ENCODE assay signal across 9 mouse cellular contexts in the genomic region with DNA sequence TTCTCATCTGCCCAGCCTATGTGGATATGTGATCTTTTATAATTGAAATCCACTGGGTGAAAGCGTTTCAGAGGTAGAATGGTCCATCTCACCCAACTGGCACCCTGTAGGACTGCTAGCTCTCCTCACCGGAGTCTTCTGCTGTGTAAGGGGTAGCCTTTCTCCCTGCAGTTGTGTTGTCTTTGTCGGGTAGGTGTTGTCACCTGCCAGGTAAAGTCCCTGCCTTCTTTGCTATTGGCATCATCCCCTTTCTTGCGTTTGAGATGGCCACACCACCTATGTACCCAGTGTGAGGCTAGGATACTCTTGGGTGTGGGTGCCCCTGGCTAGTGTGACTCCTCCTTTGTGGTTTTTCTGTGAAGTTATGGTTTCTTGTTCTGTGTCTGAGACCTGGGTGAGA. TPM values are rescaled to one million over a fixed set of nuclear protein-coding genes. Genes with fewer than 3 reads are reported as not detected.
DNase-seq lines count a peak whose midpoint lies in the region; ATAC-seq and TF ChIP-seq lines count a peak whose summit lies in the region.
"Had no signal": no experiment of that assay in that cellular context is flagged by ENCODE, and none has a peak within 500 bp of the region (broad histone marks: within the 10 kb centered on the region; RNA-seq: fewer than 3 reads in every experiment).

No protein-coding gene starts in this region.

- no peak overlapping the region for H3K27ac ChIP-seq in heart, embryonic 13.5 days (replicated peaks)
- H3K27ac ChIP-seq in bone marrow, adult 2 months (ENCODE audit: control insufficient read depth, insufficient read depth, low read depth, low read length, poor library complexity), result no peak overlapping the region; the same call in 1 of the 2 replicates
- no peak overlapping the region for H3K27ac ChIP-seq in hindbrain, embryonic 11.5 days (ENCODE audit: low read depth, low read length)
- no peak overlapping the region for H3K27ac ChIP-seq in midbrain, embryonic 11.5 days (ENCODE audit: low read depth, low read length)

- no peak for TF ChIP-seq CTCF in bone marrow, adult 2 months (IDR thresholded peaks at IDR 0.05; ENCODE audit: control insufficient read depth, insufficient read depth, low read length)

- no peaks in the 10 kb centered on the region for H3K27me3 ChIP-seq in heart, embryonic 13.5 days (replicated peaks)
- H3K27me3 ChIP-seq in hindbrain, embryonic 11.5 days (ENCODE audit: control insufficient read depth, insufficient read depth, low read length), result no peaks in the 10 kb centered on the region
- H3K27me3 ChIP-seq in midbrain, embryonic 11.5 days (ENCODE audit: control insufficient read depth, insufficient read depth, low read length), result no peaks in the 10 kb centered on the region

- peak overlapping the region; percentile 88 for H3K4me2 ChIP-seq in heart, embryonic 13.5 days
- H3K4me2 ChIP-seq in hindbrain, embryonic 11.5 days (replicated peaks; ENCODE audit: low read depth, low read length), result peak overlapping the region; percentile 69
- peak overlapping the region; percentile 91 for H3K4me2 ChIP-seq in midbrain, embryonic 11.5 days

- DNase-seq in heart, adult 18-20 months, result no peak
- DNase-seq in hindbrain, embryonic 11.5 days (ENCODE audit: low spot score), result no peak
- DNase-seq in midbrain, embryonic 11.5 days (ENCODE audit: low spot score, missing footprints), result no peak
- no peak for DNase-seq in cerebellum, postnatal 4 days (ENCODE audit: low spot score in 2 of 2)
- DNase-seq in ovary, postnatal 10 days (ENCODE audit: low spot score), result no peak
- no peak for DNase-seq in frontal cortex, postnatal 36 days (ENCODE audit: low spot score in 2 of 2)
- DNase-seq: right cerebral cortex, adult 18-20 months had no signal

- H3K9ac ChIP-seq in heart, embryonic 13.5 days, result peak overlapping the region; percentile 100
- H3K9ac ChIP-seq in hindbrain, embryonic 11.5 days (ENCODE audit: low read depth, low read length), result peak overlapping the region; percentile 89
- peak overlapping the region; percentile 99 for H3K9ac ChIP-seq in midbrain, embryonic 11.5 days (ENCODE audit: low read length)

- WGBS in heart, embryonic 13.5 days, result 56% methylated on average over 4 of the region's 4 CpGs
- WGBS in bone marrow, adult 2 months, result 54% methylated on average over 4 of the region's 4 CpGs
- WGBS in hindbrain, embryonic 11.5 days, result 77% methylated on average over 4 of the region's 4 CpGs
- 74% methylated on average over 4 of the region's 4 CpGs for WGBS in midbrain, embryonic 11.5 days

- H3K4me3 ChIP-seq in heart, embryonic 13.5 days, result peak overlapping the region; percentile 99
- peak overlapping the region; percentile 94 for H3K4me3 ChIP-seq in bone marrow, adult 2 months (replicated peaks; ENCODE audit: control insufficient read depth, low read depth, low read length)
- H3K4me3 ChIP-seq in hindbrain, embryonic 11.5 days (ENCODE audit: low read depth, low read length), result peak overlapping the region; percentile 81
- H3K4me3 ChIP-seq in midbrain, embryonic 11.5 days (ENCODE audit: low read depth, low read length), result peak overlapping the region; percentile 99

- H3K9me3 ChIP-seq in heart, embryonic 13.5 days, result no peaks in the 10 kb centered on the region
- H3K9me3 ChIP-seq in hindbrain, embryonic 11.5 days (ENCODE audit: control insufficient read depth, low read length), result no peaks in the 10 kb centered on the region
- no peaks in the 10 kb centered on the region for H3K9me3 ChIP-seq in midbrain, embryonic 11.5 days (ENCODE audit: control insufficient read depth, low read length)

- no peak for ATAC-seq in heart, embryonic 13.5 days (ENCODE audit: extremely low read depth, insufficient number of reproducible peaks, low FRiP score, low TSS enrichment)
- ATAC-seq in hindbrain, embryonic 11.5 days (ENCODE audit: low FRiP score), result no peak
- ATAC-seq in midbrain, embryonic 11.5 days (ENCODE audit: low FRiP score), result no peak

- TF ChIP-seq POLR2A in bone marrow, adult 2 months (IDR thresholded peaks at IDR 0.05; ENCODE audit: borderline replicate concordance, control insufficient read depth, low read depth, low read length), result no peak

- peaks cover 45% of the 10 kb centered on the region for H3K36me3 ChIP-seq in heart, embryonic 13.5 days
- no peaks in the 10 kb centered on the region for H3K36me3 ChIP-seq in hindbrain, embryonic 11.5 days (ENCODE audit: control insufficient read depth, insufficient read depth, low read length)
- peaks cover 13% of the 10 kb centered on the region for H3K36me3 ChIP-seq in midbrain, embryonic 11.5 days (ENCODE audit: control insufficient read depth, insufficient read depth, low read length)

- peaks cover 45% of the 10 kb centered on the region for H3K4me1 ChIP-seq in heart, embryonic 13.5 days
- H3K4me1 ChIP-seq in bone marrow, adult 2 months (ENCODE audit: control insufficient read depth, insufficient read depth, low read length), result peaks cover 5% of the 10 kb centered on the region
- peaks cover 10% of the 10 kb centered on the region; the same call in 1 of the 2 replicates for H3K4me1 ChIP-seq in hindbrain, embryonic 11.5 days (replicated peaks; ENCODE audit: control insufficient read depth, insufficient read depth, low read length)
- peaks cover 26% of the 10 kb centered on the region for H3K4me1 ChIP-seq in midbrain, embryonic 11.5 days (ENCODE audit: control insufficient read depth, insufficient read depth, low read length)

RNA-seq across cellular contexts. Expression of a gene that starts 1.6 kb away (rescaled TPM):
- 31.1 and 33.3 TPM in 2 replicates for polyA plus RNA-seq in heart, embryonic 13.5 days (2015; fragmentation: Nextera tagmentation; extraction: Ambion mirVana)
- 10 to 100 TPM; 17.8 to 23.0 TPM for total RNA-seq in heart, adult 18-20 months (2021)
- 72.1 and 112 TPM in 2 replicates for polyA plus RNA-seq in bone marrow, adult 2 months (2011; ENCODE audit: insufficient read depth, insufficient read length, low replicate concordance, missing spikeins)
- polyA plus RNA-seq in hindbrain, embryonic 11.5 days (2014; fragmentation: Nextera tagmentation; extraction: Ambion mirVana), result 50.9 and 58.3 TPM in 2 replicates
- polyA plus RNA-seq in midbrain, embryonic 11.5 days (2014; fragmentation: Nextera tagmentation; extraction: Ambion mirVana), result 53.6 and 63.0 TPM in 2 replicates

RNA-seq across cellular contexts. Expression of a gene that starts 16.9 kb away (rescaled TPM):
- 60.9 and 69.9 TPM in 2 replicates for polyA plus RNA-seq in heart, embryonic 13.5 days (2015; fragmentation: Nextera tagmentation; extraction: Ambion mirVana)
- total RNA-seq in heart, adult 18-20 months (2021), result 10 to 100 TPM; 22.4 to 26.0 TPM
- 26.4 and 45.2 TPM in 2 replicates for polyA plus RNA-seq in bone marrow, adult 2 months (2011; ENCODE audit: insufficient read depth, insufficient read length, low replicate concordance, missing spikeins)
- polyA plus RNA-seq in hindbrain, embryonic 11.5 days (2014; fragmentation: Nextera tagmentation; extraction: Ambion mirVana), result 124 and 136 TPM in 2 replicates
- polyA plus RNA-seq in midbrain, embryonic 11.5 days (2014; fragmentation: Nextera tagmentation; extraction: Ambion mirVana), result 140 and 148 TPM in 2 replicates

RNA-seq across cellular contexts. Expression of a gene that starts 16.9 kb away (rescaled TPM):
- 13.5 and 15.1 TPM in 2 replicates for polyA plus RNA-seq in heart, embryonic 13.5 days (2015; fragmentation: Nextera tagmentation; extraction: Ambion mirVana)
- total RNA-seq in heart, adult 18-20 months (2021), result 10 to 100 TPM; 18.2 to 18.9 TPM
- 12.2 and 42.0 TPM in 2 replicates for polyA plus RNA-seq in bone marrow, adult 2 months (2011; ENCODE audit: insufficient read depth, insufficient read length, low replicate concordance, missing spikeins)
- 28.5 and 28.9 TPM in 2 replicates for polyA plus RNA-seq in hindbrain, embryonic 11.5 days (2014; fragmentation: Nextera tagmentation; extraction: Ambion mirVana)
- polyA plus RNA-seq in midbrain, embryonic 11.5 days (2014; fragmentation: Nextera tagmentation; extraction: Ambion mirVana), result 29.9 and 31.0 TPM in 2 replicates

RNA-seq across cellular contexts. Expression of a gene that starts 19.0 kb away (rescaled TPM):
- 17.0 and 18.3 TPM in 2 replicates for polyA plus RNA-seq in heart, embryonic 13.5 days (2015; fragmentation: Nextera tagmentation; extraction: Ambion mirVana)
- 10 to 100 TPM; 12.6 to 12.7 TPM for total RNA-seq in heart, adult 18-20 months (2021)
- polyA plus RNA-seq in bone marrow, adult 2 months (2011; ENCODE audit: insufficient read depth, insufficient read length, low replicate concordance, missing spikeins), result 5.5 and 9.8 TPM in 2 replicates
- 16.4 and 20.9 TPM in 2 replicates for polyA plus RNA-seq in hindbrain, embryonic 11.5 days (2014; fragmentation: Nextera tagmentation; extraction: Ambion mirVana)
- 16.4 and 16.9 TPM in 2 replicates for polyA plus RNA-seq in midbrain, embryonic 11.5 days (2014; fragmentation: Nextera tagmentation; extraction: Ambion mirVana)

RNA-seq across cellular contexts. Expression of a gene that starts 29.5 kb away (rescaled TPM):
- 703 and 780 TPM in 2 replicates for polyA plus RNA-seq in heart, embryonic 13.5 days (2015; fragmentation: Nextera tagmentation; extraction: Ambion mirVana)
- 1,000 to 10,000 TPM; 1,902 to 1,920 TPM for total RNA-seq in heart, adult 18-20 months (2021)
- 372 and 377 TPM in 2 replicates for polyA plus RNA-seq in bone marrow, adult 2 months (2011; ENCODE audit: insufficient read depth, insufficient read length, low replicate concordance, missing spikeins)
- polyA plus RNA-seq in hindbrain, embryonic 11.5 days (2014; fragmentation: Nextera tagmentation; extraction: Ambion mirVana), result 343 and 344 TPM in 2 replicates
- 299 and 373 TPM in 2 replicates for polyA plus RNA-seq in midbrain, embryonic 11.5 days (2014; fragmentation: Nextera tagmentation; extraction: Ambion mirVana)
